Mouse (Mus musculus) splenic B cell, adult 2 months (primary cell): ENCODE results near the gene Mbd4.
A peak's percentile ranks its signal among the peaks of the same experiment; 100 is the strongest.

Experiments used
- DNase-seq: peaks from one replicate; pipeline ENCODE4 v3.0.0-alpha.2; 2011; ENCODE audit warnings: low read depth, low spot score
- H3K27me3 ChIP-seq: 2 replicates; pipeline ENCODE4 v1.6.1; 2012; ENCODE audit warnings: mild to moderate bottlenecking, low read length, moderate library complexity, mixed read lengths; ENCODE audit not compliant: control insufficient read depth, poor library complexity, insufficient read depth, severe bottlenecking
- H3K36me3 ChIP-seq: 2 replicates; pipeline ENCODE4 v1.6.1; 2012; ENCODE audit warnings: mild to moderate bottlenecking, low read length, moderate library complexity, mixed read lengths; ENCODE audit not compliant: control insufficient read depth, poor library complexity, insufficient read depth, severe bottlenecking

The Mbd4 gene

DNA sequence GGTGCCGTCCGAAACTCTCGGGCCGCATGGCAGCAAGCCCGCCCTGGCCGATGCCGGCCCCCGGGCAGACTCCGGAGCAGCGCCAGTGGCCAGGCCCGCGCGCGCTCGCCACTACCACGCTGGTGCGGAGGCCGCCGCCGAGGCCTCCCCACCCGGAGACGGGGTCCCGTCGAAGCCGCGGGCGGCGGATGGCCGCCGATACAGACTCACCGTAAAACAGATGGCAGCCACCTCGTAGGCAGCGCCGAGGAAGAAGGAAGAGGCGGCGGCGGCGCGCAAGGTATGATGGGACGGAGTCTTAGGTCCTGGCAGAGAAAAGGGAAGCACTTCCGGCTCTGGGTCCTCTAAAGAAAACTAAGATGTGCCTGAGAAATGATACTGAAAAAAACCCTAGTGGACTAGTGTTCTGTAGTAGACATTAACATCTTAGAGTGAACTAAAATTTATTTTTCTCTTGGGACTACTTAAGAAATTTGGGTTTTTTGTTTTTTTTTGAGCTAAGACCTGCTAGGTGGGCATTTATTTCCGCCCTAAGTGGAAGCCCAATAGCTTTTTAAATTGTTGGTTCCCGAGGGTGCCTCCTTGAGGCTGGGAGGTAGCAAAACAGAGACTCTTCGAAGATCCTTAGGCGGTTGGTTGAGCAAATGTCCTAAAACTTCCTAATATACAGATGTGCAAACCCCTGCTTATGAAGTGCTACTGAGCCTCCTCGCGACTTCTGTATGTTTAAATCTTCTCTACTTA, 44.5 kb downstream of the Mbd4 start, which contains the start of gene Rpl32:
Rpl32 (minus strand) TSS at position 260 of the 744 bp plus-strand sequence.
- H3K36me3 ChIP-seq, result peaks cover 11% of the 10 kb centered on the region; the same call in 1 of the 2 replicates
- peak; percentile 92 for DNase-seq
- no peaks in the 10 kb centered on the region for H3K27me3 ChIP-seq

DNA sequence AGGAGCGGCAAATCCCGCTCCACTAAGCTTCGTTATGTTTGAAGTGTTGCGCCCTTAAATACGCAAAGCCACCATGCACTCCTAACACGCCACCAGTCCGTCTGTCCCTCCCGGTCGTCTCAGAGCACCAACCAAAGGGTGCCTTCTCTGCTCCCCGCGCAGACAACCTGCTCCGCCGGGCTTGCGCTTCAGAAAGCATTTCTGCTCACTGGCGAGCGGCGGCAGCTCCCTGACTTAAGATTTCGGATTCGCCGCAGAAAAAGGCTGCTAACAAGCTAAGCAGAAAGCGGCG, 45.0 kb downstream of the Mbd4 start:
- DNase-seq, result no peak
- Histone ChIP-seq H3K27me3 (no peaks in the 10 kb centered on the region), H3K36me3 (peaks cover 12% of the 10 kb centered on the region; the same call in 1 of the 2 replicates)

- H3K27me3 ChIP-seq, result no peaks in the 10 kb centered on the region
- DNase-seq, result no peak
- peaks cover 12% of the 10 kb centered on the region; the same call in 1 of the 2 replicates for H3K36me3 ChIP-seq
Measured at GRCm38 (mm10) chr6:115807464-115808195, 45.5 kb downstream of the Mbd4 start.

- no peak for DNase-seq
- Histone ChIP-seq H3K36me3 (peaks cover 12% of the 10 kb centered on the region; the same call in 1 of the 2 replicates), H3K27me3 (no peaks in the 10 kb centered on the region)
Measured at GRCm38 (mm10) chr6:115804432-115805192, 48.6 kb downstream of the Mbd4 start.

DNA sequence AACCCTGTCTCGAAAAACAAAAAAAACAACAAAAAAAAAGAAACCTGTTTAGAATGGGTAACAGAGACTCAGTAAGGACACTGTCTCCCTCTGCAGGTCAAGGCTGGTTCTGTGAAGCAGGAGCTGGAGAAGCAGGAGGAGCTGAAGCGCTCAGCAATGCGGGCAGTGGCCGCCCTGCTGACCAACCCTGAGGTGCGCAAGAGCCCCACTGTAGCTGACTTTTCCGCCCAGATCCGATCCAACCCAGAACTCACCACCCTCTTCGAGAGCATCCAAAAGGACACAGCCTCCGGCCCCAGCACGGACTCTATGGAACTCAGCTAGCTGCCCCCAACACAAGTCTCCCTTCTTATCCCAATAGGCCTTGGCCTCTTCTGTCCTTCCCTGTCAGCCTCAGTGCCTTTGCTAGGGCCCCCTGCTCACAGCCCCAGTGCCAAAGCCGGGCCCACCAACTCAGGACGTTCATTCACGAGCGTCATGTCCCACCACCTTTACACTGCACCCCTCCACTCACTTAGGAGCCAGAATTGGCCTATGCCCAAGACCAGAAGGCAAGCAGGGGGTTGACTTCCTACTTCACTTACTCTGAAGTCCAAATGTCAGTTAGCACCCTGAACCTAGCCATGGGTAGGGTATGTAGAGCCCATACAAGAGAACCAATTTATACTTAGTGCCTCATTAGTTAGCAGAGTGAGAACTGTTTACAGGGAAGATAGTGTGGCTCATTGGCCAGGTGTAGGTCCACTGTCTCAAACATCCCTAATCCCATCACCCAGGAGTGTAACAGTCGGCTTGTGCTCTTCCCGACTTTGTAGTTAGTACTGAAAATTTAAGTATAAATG, 49.4 kb downstream of the Mbd4 start:
- DNase-seq, result peak; percentile 70
- peaks cover 12% of the 10 kb centered on the region; the same call in 1 of the 2 replicates for H3K36me3 ChIP-seq
- no peaks in the 10 kb centered on the region for H3K27me3 ChIP-seq

DNA sequence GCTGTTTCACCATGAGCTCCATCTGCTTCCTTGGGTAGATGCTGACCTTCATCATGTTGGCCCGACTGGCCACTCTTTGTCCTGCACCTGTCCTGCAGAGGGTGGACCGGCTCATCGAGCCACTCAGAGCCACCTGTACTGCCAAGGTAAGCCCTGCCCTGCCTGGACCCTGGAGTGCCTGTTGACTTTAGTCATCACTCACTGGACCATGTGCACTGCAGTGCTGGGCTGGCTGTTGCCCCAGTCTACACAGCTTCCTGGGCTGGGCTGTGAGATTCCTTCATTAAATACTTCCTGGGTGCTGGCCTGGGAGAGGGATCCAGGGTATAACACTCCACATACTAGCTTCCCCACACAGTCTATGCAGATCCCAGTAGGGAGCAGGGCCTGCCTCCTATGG, 51.4 kb downstream of the Mbd4 start:
- H3K36me3 ChIP-seq, result peaks cover 9% of the 10 kb centered on the region; the same call in 1 of the 2 replicates
- no peak for DNase-seq
- H3K27me3 ChIP-seq, result no peaks in the 10 kb centered on the region

GRCm38 (mm10) chr6:115792691-115793215, 60.4 kb downstream of the Mbd4 start:
- DNase-seq, result no peak
- Histone ChIP-seq H3K36me3 (no peaks in the 10 kb centered on the region), H3K27me3 (no peaks in the 10 kb centered on the region)

DNA sequence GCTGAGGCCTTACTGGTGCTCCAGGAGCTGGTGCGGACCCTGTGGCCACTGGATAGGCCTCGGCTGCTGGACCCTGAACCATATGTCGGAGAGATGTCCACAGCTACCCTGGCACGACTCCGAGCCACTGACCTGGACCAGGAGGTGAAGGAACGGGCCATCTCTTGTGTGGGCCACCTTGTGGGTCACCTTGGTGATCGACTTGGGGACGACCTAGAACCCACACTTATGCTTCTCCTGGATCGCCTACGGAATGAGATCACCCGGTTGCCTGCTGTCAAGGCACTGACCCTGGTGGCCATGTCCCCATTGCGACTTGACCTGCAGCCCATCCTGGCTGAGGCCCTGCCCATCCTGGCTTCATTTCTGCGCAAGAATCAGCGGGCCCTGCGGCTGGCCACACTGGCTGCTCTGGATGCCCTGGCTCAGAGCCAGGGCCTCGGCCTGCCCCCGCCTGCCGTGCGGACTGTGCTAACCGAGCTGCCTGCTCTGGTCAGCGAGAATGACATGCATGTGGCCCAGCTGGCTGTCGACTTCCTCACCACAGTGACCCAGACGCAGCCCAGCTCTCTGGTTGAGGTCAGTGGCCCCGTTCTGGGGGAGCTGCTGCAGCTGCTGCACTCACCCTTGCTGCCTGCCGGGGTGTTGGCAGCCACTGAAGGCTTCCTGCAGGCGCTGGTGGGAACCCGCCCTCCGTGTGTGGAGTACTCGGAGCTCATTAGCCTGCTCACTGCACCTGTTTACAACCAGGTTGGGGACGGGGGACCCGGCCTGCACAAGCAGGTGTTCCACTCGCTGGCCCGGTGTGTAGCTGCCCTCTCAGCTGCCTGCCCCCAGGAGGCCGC, 61.1 kb downstream of the Mbd4 start:
- Histone ChIP-seq H3K27me3 (no peaks in the 10 kb centered on the region), H3K36me3 (no peaks in the 10 kb centered on the region)
- DNase-seq, result no peak

DNA sequence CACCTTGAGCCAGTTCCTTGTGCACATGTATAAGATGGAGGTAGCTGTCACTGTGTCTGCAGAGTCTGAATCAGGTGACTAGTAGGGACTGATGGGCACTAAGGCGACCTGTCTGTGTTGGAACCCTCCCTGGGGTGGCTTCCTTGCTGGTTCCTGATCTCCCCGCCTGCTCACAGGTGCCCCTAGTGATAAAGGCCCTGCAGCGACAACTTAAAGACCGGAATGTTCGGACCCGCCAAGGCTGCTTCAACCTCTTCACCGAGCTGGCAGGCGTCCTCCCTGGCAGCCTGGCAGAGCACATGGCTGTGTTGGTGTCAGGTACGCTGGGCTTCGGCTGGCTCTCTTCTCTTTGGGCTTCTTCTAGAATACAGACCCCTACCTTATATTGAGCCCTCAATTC, 62.2 kb downstream of the Mbd4 start:
- no peaks in the 10 kb centered on the region for H3K27me3 ChIP-seq
- no peaks in the 10 kb centered on the region for H3K36me3 ChIP-seq
- no peak for DNase-seq
